Mouse (Mus musculus) layer of hippocampus, adult 2 months (tissue): ENCODE measurements around the gene Tcf7. TPM values are rescaled to one million over a fixed set of nuclear protein-coding genes. Genes with fewer than 3 reads are reported as not detected.
A peak's percentile ranks its signal among the peaks of the same experiment; 100 is the strongest.

ENCODE experiments used
- DNase-seq, 2 experiments: peaks; one replicate each; pipeline ENCODE4 v3.0.0; 2022; ENCODE audit warnings: low spot score in 2 of 2
- H3K27ac ChIP-seq: fragments of 200-600 bp; 2 replicates; pipeline ENCODE4 v1.8.1; 2022
- H3K4me3 ChIP-seq: fragments of 200-600 bp; 2 replicates; pipeline ENCODE4 v1.8.1; 2022; ENCODE audit warnings: mild to moderate bottlenecking
- CTCF ChIP-seq: fragments of 200-600 bp; conservative IDR thresholded peaks from 2 replicates; pipeline ENCODE4 v1.8.1; 2022; ENCODE audit warnings: antibody characterized with exemption, mild to moderate bottlenecking, moderate library complexity
- total RNA-seq, 2 experiments: library from RNA; stranded (reverse); gene quantifications; 2 replicates each; pipeline ENCODE4 v1.2.3; 2021

Tcf7 gene
- total RNA-seq, 2 experiments from 2014 or later: 2.9 TPM

DNA sequence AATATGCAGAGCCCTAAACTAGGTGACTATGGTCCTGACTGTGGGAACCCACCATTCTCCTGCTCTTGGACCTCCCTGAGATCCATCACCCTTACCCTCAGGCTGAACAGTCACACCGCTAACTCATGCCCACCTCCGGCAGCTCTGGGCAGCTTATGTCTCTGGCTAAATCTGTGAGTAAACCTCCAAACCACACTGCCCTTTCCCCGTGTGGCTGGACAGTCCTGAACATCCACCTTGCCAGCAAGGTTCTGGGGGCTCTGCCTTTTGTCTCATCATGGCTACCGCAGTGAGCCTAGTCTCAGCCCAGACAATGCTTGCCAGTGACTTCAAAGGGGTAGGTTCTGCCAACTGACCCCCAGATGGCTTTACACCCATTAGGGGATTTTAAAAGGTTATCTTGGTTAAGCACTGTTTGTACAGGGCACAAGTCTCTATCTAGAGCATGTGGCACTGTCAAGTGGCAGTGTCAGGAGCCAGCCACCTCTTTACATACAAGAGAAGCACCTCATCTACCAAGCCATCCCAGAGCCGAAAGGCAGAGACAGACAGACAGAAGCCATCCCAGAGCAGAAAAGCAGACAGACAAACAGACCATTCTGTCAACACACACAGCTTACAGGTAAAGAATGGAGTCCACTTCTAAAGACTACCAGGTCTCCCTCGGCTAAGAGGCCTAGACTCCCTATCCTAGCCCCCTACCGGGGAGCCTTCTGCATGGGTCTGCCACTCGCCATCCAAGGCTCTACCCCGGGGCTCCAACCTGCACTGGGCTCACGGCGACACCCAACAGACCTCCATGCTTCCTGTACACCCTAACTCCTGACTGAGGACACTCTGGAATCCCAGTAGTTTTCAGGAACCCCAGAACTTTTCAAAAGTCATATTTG lies 2.0 kb downstream of the Tcf7 start:
- DNase-seq: no peak
- H3K27ac ChIP-seq: no peak overlapping the region
- TF ChIP-seq CTCF: no peak
- H3K4me3 ChIP-seq: no peak overlapping the region

DNA sequence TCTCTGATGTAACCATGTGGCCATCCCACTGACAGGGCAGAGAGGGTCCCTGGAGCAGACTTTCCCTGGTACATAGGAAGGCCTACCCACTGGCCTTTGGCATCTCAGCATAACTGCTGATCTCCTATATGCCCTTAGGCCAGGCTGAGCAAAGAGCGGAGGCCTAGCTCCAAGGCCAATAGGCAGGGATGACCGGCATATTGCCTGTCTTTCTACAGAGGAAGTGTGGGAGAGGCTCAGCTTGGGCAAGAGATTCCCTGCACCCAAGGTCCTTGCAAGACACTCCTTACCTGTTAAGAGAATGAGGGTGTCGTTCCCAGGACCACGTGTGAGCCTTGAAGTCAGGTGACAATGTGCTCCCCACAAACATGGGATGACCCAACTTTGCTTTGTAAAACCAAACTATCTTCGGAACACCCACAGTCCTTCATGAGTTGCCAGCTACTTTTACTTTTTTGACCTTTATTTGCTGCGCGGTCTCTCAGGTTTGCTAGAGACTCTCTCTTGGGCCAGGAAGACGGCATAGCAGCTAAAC lies 3.1 kb downstream of the Tcf7 start:
- DNase-seq: no peak
- H3K27ac ChIP-seq: no peak overlapping the region
- no peak for TF ChIP-seq CTCF
- no peak overlapping the region for H3K4me3 ChIP-seq

DNA sequence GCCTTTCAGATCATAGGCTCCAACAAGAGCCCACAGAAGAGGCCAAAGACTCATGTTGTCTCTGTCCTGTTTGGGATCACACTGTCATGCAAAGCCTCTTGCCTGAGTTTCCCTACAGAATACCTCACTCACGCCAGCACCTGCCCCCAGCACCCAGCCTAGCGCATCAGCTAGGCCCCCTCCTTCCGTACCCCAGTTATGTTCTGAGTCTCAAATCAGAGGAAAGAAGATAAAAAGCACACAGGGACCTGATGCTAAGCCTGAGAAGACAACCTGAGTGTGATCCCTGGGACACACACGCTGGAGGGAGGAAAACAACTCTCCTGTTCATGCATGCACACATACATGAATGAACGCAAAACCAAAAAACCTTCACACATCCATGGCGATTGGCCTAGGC lies 3.8 kb downstream of the Tcf7 start:
- no peak for TF ChIP-seq CTCF

GRCm38 (mm10) chr11:52278164-52278563 lies 4.7 kb downstream of the Tcf7 start:
- no peak for TF ChIP-seq CTCF
- Histone ChIP-seq H3K4me3 (no peak overlapping the region), H3K27ac (no peak overlapping the region)
- DNase-seq: no peak

More for the DNA sequence above, 3.8 kb downstream of the Tcf7 start:
- no peak for DNase-seq
- Histone ChIP-seq H3K27ac (no peak overlapping the region), H3K4me3 (no peak overlapping the region)

GRCm38 (mm10) chr11:52277433-52278150 lies 5.2 kb downstream of the Tcf7 start:
- no peak for DNase-seq
- no peak overlapping the region for H3K27ac ChIP-seq
- H3K4me3 ChIP-seq: no peak overlapping the region
- no peak for TF ChIP-seq CTCF

GRCm38 (mm10) chr11:52276961-52277391 lies 5.8 kb downstream of the Tcf7 start:
- H3K27ac ChIP-seq: no peak overlapping the region
- no peak for TF ChIP-seq CTCF
- no peak overlapping the region for H3K4me3 ChIP-seq
- DNase-seq: no peak

DNA sequence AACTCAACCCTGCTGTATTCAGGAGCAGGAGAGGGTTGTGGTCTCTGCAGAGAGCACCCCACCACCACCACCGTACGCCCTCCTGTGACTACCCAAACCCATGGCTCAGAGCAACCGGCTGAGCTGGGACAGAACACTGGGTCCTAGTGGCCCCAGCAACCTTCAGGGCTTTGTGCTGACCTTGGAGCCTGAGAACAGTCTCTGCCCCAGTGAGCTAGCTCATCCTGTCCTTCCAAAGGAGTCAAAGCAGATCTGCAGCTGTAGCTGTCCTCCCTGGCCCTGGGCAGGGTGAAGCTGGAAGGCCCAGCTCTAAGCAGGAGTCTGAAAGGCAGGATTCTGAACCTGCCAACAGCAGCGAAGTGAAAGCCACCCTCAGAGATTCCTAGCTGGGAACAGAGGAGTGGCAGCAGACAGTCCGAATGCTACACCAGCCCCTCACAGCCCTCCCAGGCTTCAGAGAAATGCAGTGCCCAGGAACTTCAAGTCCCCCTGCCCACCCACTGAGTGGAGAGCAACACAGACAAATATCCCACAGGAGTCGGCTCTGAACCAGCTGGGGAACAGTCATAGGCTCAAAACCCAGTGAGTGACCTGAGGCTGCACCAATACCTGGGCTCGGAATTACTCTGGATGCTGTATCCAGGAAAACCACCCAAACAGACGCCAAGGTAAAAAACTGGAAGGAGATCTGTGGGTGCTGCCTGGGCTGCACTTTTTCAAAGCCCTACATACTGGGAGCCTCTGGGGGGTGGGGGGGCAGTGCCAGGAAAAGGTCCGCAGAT lies 6.8 kb downstream of the Tcf7 start:
- Histone ChIP-seq H3K27ac (no peak overlapping the region), H3K4me3 (no peak overlapping the region)
- no peak for DNase-seq
- no peak for TF ChIP-seq CTCF

- Histone ChIP-seq H3K4me3 (no peak overlapping the region), H3K27ac (no peak overlapping the region)
- no peak for DNase-seq
- no peak for TF ChIP-seq CTCF
Measured at GRCm38 (mm10) chr11:52275366-52275765, 7.4 kb downstream of the Tcf7 start.

- no peak overlapping the region for H3K4me3 ChIP-seq
- no peak for TF ChIP-seq CTCF
- no peak overlapping the region for H3K27ac ChIP-seq
- no peak for DNase-seq
Measured at GRCm38 (mm10) chr11:52274456-52275112, 8.2 kb downstream of the Tcf7 start.

DNA sequence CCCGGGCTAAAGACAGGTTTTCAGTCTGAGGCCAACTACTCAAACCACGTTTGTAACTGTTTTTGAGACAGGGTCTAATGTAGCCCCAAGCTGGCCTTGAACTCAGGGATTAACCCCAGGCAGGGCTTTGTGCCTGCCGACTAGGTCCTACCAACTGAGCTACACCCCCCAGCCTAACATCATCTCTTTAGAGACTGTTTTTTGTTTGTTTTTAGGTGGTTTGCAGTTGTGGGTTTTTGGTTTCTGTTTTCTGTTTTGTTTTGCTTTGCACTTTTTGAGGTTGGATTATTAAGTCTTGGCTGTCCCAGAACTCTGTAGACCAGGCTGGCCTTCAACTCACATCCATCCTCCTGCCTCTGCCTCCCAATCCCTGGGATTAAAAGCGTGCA lies 8.9 kb downstream of the Tcf7 start:
- Histone ChIP-seq H3K27ac (no peak overlapping the region), H3K4me3 (no peak overlapping the region)
- DNase-seq: no peak
- no peak for TF ChIP-seq CTCF

DNA sequence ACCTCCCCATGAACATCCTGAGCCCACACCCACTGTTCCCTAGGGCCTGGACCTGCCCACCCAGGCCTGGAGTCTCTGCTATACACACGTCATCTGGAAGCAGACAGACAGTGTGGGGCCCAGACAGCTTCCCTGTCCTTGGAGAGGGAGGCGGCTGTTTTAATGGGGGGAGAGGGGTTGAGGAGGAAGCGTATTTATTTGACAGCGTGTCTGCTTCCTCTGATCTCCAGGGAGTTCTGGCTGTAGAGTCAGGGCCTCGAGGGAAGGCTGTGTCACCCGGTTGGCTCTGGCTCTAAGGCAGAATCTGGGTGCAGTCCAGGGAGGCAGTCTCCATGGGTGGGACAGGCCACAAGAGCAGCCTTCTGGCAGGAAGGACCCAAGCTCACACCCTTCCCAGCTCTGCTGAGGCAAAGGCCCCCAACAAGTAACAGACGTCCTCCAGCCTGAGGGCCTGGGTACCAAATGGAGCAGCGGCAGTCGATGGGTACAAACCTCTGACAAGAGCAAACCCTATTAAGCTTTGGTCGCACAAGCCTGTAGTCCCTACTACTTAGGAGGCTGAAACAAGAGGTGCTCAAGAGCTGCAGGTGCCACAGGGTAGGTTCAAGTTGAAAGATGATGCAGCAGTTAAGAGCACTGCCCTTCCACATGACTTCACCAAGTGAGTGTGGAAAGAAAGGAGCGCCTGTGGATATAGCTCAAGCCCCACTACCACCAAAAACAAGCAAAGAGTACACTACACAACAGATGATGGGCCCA lies 9.5 kb downstream of the Tcf7 start:
- Histone ChIP-seq H3K27ac (peak overlapping the region; percentile 15; the same call in 1 of the 2 replicates), H3K4me3 (no peak overlapping the region)
- no peak for TF ChIP-seq CTCF
- DNase-seq: no peak
